Mouse (Mus musculus): Measurements from ENCODE around the gene Oprl1.

Oprl1 gene

DNA sequence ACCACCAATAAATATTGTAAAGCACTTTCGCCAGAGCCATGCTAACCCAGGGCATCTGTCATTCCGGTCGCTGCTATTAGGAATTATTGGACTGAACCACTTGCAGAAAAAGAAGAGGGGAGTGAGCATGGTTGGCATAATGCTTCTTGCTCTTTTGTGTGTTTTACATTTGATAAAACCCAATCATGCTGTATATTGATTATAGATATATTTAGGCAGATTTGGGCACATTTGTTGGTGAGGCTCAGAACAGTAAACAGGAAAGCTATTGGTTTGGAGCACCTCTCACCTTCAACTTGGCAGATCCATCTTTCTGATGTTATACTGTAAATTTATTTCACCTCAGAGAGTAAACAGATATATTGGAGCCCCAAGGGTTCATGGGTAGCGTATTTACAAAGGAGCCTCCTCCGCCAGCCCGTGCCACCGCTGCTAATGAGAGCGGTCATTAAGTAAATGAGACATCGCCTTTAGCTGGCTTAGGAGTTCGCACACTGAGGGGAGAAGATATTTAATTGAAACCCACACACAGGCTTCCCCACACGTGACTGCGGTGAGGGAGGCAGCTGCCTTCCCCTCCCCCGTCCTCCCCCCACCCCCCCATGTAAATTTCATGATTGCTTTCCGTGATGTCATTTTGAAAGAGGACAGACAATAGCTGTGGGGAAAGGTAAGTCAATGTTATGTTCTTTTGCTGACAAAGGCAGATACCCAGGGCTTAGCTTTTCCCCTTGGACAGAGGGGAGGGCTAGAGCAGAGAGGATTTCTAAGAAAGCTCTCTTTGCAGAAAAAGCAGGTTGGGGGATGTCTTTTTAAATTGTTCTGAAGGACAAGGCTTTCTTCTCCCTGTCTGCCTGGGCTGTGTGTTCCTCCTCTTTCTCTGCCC lies 52.1 kb downstream of the Oprl1 start:
- DNase-seq: peak; percentile 77

GRCm38 (mm10) chr2:181768451-181768850 lies 53.6 kb downstream of the Oprl1 start:
- no peak for DNase-seq

- no peak for DNase-seq
Measured at GRCm38 (mm10) chr2:181769397-181769796, 54.6 kb downstream of the Oprl1 start.
